Mouse (Mus musculus): ENCODE data around the gene Prlr.

The Prlr gene

GRCm38 (mm10) chr15:10177083-10177482 lies at the start of gene Prlr:
Prlr (plus strand) TSS chr15:10177238.
- DNase-seq: no peak

DNA sequence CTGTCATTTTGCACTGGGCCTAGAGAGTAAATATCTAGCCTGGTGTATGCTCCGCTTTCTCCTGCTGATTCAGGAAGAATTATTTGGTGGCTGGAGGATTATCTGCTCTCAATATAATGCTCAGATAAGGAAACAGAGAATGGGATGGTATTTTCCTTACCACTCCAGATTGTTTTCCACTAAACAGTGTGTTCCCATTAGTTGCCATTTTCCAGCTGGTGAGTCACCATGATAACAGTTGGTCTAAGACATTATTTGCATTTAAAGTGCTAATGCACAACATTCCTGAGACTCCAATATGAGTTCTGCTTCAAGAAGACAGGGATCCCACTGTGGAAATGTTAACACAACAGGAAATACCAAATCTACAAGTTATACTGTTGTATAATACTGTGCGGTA lies 43.3 kb upstream of the Prlr start:
- DNase-seq: no peak

DNA sequence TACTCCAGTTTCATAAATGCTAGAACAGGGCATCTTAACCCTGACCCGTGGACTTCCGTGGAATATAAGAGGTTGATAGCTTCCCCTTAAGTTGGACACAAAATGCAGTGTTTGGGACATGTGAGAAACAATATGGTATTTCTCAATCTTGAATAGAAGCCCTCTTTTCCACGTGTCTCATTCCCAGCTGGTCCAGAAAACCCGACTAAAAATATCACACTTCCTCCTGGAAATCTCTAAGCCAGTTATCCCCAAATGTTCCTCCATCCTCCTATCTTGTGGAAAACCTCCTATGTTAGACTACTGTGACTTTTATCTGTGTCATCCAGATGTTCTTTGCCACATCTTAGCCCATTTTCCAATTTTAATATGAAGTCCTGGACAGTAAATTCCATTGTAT lies 42.1 kb upstream of the Prlr start:
- DNase-seq: no peak

GRCm38 (mm10) chr15:10144520-10144919 lies 32.5 kb upstream of the Prlr start:
- no peak for DNase-seq

DNA sequence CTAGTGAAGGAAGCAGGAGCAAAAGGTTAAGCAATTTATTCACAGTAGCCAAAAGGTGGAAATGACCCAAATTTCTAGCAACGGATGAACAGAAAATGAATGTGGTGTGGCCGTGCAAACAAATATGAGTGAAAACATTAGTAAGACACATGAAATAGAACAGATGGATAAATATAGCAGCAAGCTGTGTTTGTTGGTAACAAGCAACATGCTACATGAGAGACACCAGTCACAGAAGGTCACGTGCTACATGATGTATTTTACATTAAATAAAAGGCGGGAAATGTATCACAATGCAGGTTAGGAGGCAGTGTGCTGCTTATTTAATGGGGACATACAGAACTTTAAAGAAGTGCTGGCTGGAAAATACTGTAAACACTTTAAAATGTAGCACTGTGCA lies 28.8 kb upstream of the Prlr start:
- no peak for DNase-seq

DNA sequence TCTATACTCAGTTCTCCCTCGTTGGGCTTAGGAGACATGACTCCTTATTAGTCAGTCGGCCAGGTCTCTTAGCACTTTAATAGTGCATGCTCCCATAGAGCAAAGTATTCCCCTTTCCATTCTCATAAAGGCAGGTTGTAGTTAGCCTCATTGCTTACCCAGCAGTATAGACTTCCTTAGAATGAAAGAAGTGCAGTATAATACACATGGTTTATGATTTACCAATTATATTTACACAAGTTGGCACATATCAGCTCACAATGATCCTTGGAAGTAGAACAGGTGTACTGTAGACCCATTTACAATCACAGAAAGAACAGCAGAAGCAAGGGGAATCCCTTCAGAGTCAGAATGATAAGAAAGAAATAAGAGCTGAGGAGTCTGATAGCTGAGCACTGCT lies 16.4 kb upstream of the Prlr start:
- DNase-seq: no peak

GRCm38 (mm10) chr15:10175078-10175477 lies 2.0 kb upstream of the Prlr start:
- no peak for DNase-seq

DNA sequence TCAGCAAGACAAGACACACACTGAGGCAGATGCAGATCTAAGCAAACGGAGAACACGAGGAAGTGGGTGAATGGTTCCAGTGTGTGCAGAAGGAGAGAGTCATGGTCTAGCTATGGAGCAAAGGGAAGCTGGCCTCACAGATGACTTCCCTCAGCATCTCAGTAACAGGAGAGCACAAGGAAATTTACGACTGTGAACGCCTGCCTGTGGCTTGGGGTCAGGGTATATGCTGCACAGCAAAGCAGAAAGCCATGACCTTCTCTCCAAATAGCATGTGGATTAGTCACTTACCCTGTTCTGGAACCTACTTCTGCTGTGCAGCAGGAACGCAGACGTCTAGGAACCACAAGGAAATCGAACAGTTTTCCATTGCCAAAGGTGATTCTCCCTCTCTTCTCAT lies 1.4 kb upstream of the Prlr start:
- DNase-seq: no peak

- peak; percentile 3 for DNase-seq
These were observed 587 bp downstream of the Prlr start for GRCm38 (mm10) chr15:10177519-10178130.

- DNase-seq: peak; percentile 3
These were observed 1.1 kb downstream of the Prlr start for GRCm38 (mm10) chr15:10178131-10178566.

DNA sequence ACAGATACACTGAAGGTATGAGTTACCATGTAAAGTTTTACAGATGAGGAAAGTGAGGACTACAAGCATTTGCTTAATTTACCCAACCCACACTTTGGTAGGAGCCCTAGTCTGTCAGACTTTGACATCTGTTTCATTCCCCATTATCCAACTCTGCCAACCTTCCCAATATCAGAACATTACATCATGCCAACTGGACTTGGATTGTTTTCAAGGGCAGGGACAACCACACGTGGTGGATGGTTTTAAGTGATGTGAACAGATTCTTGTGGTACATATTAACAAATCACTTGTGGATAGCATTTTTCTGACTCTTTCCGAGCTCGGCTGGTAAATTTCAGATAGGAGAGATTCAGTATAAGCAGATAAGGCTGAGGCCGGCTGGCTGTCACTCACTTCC lies 3.7 kb downstream of the Prlr start:
- DNase-seq: no peak

DNA sequence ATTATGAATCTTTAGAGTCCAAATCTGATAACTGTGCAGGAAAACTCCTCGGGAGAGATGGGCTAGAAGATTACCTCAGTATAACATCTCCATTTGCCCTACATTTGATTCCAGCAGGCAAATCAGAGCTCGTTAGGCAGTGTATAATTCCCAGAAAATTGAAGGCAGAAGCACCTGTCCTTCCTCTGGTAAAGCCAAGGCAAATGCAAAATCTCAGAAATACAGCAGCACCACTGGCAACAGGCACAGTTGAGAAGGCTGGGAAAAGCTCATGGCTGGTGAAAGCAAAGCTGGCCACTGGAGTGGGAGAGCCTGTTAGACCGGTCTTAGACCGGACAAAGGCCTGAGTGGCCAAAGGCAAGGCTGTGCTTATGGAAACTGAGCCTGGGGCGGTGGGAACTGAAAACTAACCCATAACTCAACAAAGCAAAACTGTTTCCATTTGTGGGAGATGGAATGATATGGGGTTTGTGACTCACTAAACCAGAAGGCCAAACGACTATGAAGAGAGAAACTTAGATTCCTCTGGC lies 15.1 kb downstream of the Prlr start:
- peak; percentile 3 for DNase-seq

- no peak for DNase-seq
These were observed 24.0 kb downstream of the Prlr start for GRCm38 (mm10) chr15:10200991-10201390.

DNA sequence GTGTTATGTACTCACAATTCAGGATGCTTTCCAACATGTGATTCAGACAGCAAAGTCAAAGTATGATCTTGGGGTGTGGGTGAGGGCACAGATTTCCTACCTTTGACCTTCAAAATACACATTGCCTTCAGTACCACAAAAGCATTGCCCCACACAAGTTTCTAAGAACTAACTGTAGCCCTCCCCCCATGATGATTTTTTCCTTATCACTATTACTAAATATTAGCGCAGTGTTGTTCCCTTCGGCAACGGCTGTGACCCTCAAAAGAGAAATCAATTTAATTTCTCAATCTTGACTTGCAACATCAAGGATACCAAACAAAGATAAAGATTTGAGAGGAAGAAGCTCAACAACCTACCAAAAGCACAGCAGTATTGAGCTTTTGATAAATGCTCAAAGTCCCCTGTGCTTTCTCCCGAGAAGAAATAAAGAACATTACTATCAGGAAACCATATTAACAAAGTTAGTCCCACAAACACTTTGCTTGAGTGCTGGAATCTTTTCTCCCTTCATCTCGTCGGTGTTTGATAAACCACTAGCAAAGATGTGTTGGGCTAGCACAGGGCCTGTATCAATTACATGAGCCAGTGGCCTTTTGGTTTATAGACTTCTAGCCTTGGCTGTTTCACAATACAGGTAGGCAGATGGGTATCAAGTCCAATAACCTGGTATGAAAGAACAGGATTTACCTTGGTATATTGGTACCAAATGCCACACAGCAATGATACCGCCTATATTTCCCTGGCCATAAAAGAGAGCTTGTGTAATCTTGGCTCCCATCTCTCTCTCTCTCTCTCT lies 25.7 kb downstream of the Prlr start:
- DNase-seq: no peak

DNA sequence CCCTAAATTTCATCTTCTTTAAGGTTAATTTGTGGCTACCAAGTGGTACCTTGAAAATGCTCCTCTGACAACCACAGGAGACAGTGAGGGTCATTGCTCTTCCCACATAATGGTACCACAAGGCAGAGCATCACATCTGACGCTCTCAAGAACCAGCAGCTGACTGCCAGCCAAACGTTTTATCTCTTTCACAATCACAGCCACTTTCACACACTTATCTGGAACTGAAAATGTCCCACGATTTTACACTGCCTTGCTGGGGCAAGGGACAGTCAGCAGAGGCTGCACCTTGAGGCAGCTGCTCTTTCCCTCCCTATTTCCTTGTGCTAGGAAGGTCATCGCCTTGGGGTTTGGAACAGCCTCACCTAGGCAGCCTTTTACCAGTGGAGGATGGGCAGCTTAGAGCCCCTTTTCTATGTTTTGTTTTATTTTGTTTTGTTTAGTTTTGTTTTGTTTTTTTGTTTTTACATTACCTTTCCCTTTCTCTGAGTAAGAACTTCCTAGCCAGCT lies 33.3 kb downstream of the Prlr start:
- no peak for DNase-seq

- DNase-seq: no peak
These were observed 35.0 kb downstream of the Prlr start for GRCm38 (mm10) chr15:10211992-10212391.

GRCm38 (mm10) chr15:10213213-10213612 lies 36.2 kb downstream of the Prlr start:
- no peak for DNase-seq

GRCm38 (mm10) chr15:10213710-10214109 lies 36.7 kb downstream of the Prlr start:
- no peak for DNase-seq

DNA sequence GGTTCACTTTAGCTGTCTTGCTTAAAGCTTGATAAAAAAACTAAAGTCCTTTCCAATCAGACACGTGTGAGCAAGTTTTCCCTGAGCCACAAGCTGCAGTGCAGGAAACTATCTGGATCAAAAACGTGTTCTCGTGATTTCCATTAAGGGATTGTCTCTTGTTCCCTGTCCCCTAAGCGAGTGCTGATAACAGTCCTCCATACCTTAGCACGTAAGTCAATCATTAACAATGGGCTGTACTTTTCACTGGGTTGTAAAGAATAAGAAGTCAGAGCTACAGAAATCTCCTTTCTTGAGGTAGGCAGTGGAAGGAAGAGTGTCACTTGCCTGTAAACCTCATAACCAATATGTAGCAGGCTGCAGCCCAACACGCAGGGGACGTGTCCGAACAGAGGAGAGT lies 38.7 kb downstream of the Prlr start:
- DNase-seq: no peak

DNA sequence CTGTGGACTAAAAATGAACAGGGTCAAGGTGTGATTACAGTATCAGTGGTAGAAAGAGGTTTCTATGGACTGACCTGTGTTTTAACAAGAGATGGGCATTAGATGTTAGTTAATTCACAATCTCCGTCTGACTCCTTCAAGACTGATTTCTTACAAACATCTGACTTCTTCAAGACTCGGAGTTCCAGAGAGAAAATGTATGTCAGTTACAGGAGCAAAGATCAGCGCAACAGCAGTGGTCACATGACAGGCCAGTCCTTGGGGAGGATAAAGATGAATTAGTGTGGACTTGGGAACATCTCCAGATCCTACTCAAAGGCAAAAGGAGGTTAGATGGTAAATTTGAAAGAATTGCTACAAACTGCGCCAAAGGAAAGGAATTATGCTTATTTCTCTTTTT lies 39.2 kb downstream of the Prlr start:
- DNase-seq: peak; percentile 7

DNA sequence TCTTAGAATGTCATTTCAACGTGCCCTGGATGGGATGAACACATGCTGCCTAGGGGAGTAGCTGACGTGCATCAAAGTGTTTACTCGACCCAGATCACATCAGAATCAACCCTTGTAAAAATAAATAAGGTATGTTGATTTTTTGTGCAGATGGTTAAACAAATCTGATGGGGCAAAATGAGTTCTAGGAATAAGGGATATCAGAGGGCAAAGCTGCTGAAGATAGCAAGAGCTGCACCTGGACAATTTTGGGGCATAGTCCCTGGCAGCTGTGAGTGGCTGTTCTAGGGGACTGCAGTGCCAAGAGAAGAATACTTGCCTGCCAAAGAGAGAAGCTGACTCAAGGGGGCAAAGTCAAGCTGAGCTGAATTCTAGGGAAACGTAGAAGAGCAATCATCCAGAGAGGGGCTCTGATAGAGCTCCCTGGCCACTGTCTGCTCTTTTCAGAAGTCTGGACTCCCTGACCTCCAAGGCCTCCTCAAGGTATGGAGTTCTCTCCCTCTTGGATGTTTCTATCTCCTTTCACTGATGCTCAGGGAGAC lies 46.6 kb downstream of the Prlr start:
- DNase-seq: peak; percentile 77

GRCm38 (mm10) chr15:10225701-10226100 lies 48.7 kb downstream of the Prlr start:
- DNase-seq: peak; percentile 94

- DNase-seq: peak; percentile 25
These were observed 51.6 kb downstream of the Prlr start for GRCm38 (mm10) chr15:10228636-10229035.

GRCm38 (mm10) chr15:10235977-10236376 lies 58.9 kb downstream of the Prlr start:
- DNase-seq: no peak
